Mouse (Mus musculus) bone marrow, adult 2 months (tissue): ENCODE data around the gene Vwa8. TPM values are rescaled to one million over a fixed set of nuclear protein-coding genes. Genes with fewer than 3 reads are reported as not detected.

ENCODE experiments used
- H3K27ac ChIP-seq: fragments of 200-500 bp; 2 replicates; pipeline ENCODE4 v1.5.1; 2012; ENCODE audit warnings: low read depth, mild to moderate bottlenecking, control low read depth, inconsistent platforms, low read length; ENCODE audit not compliant: control insufficient read depth, poor library complexity, insufficient read depth
- H3K4me1 ChIP-seq: fragments of 200-500 bp; 2 replicates; pipeline ENCODE4 v1.6.1; 2011; ENCODE audit warnings: low read length; ENCODE audit not compliant: control insufficient read depth, insufficient read depth
- H3K4me3 ChIP-seq: fragments of 200-500 bp; replicated peaks from 2 replicates; pipeline ENCODE3; 2011; ENCODE audit warnings: mild to moderate bottlenecking, low read depth, low read length, control low read depth; ENCODE audit not compliant: control insufficient read depth
- CTCF ChIP-seq: fragments of 200-500 bp; IDR thresholded peaks from 2 replicates; pipeline ENCODE4 v1.5.1; 2011; ENCODE audit warnings: low read length, control low read depth; ENCODE audit not compliant: control insufficient read depth, insufficient read depth
- POLR2A ChIP-seq: fragments of 200-500 bp; IDR thresholded peaks from 2 replicates; pipeline ENCODE4 v1.6.1; 2011; ENCODE audit warnings: low read depth, mild to moderate bottlenecking, control low read depth, low read length, borderline replicate concordance; ENCODE audit not compliant: control insufficient read depth
- WGBS: fragments of 180-500 bp; shearing (Covaris S2); methylation state at CpG from one replicate; pipeline ENCODE4 v1.1.7; 2018; 5-methylcytosine and 5-hydroxymethylcytosine counted together
- polyA plus RNA-seq: library from polyadenylated mRNA; stranded (reverse); fragments of >200 nt; gene quantifications from 2 replicates; pipeline ENCODE4 v1.2.4, GENCODE M21; 2011; ENCODE audit warnings: low replicate concordance; ENCODE audit not compliant: missing spikeins, insufficient read depth, insufficient read length

The Vwa8 gene
- polyA plus RNA-seq, 1 experiment, result 7.6 TPM

- no peak overlapping the region for H3K27ac ChIP-seq
- no peak overlapping the region for H3K4me3 ChIP-seq
- H3K4me1 ChIP-seq, result no peaks in the 10 kb centered on the region; the same call in none of the 2 replicates
- TF ChIP-seq CTCF, result no peak
- 71% methylated on average over 12 of the region's 12 CpGs for WGBS
Measured at GRCm38 (mm10) chr14:79203496-79204158, 354.8 kb downstream of the Vwa8 start.

GRCm38 (mm10) chr14:79204866-79205265 lies 356.0 kb downstream of the Vwa8 start:
- Histone ChIP-seq H3K4me1 (no peaks in the 10 kb centered on the region; the same call in 1 of the 2 replicates), H3K27ac (no peak overlapping the region), H3K4me3 (no peak overlapping the region)
- 88% methylated on average over 7 of the region's 7 CpGs for WGBS
- TF ChIP-seq CTCF (no peak), POLR2A (no peak)

- H3K27ac ChIP-seq, result no peak overlapping the region
- H3K4me3 ChIP-seq, result no peak overlapping the region
- 84% methylated on average over 11 of the region's 11 CpGs for WGBS
- no peak for TF ChIP-seq CTCF
- no peak for TF ChIP-seq POLR2A
- H3K4me1 ChIP-seq, result no peaks in the 10 kb centered on the region; the same call in 1 of the 2 replicates
Measured at GRCm38 (mm10) chr14:79206210-79206609, 357.4 kb downstream of the Vwa8 start.

DNA sequence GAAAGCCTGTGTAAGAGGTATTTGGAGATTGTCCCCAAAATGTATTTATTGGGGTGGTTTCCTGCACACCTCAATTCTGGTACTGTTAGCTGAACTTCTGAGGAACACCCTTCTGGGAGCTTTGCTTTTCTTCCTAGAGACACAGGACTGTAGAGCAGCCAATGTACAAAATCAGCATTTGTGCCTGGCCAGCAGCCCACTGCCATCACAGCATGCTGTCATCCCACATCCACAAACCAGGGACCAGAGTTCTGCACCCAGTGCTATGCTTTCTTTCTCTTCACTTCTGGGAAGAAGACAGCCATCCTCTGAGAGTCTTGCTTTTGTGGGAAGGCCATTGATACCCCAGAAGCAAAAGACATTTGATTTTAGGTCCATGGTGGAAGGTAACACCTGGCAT lies 359.6 kb downstream of the Vwa8 start:
- H3K4me1 ChIP-seq, result no peaks in the 10 kb centered on the region; the same call in 1 of the 2 replicates
- no peak overlapping the region for H3K27ac ChIP-seq
- no peak overlapping the region for H3K4me3 ChIP-seq
- TF ChIP-seq CTCF (no peak), POLR2A (no peak)

- WGBS, result 84% methylated on average over 3 of the region's 3 CpGs
- no peaks in the 10 kb centered on the region; the same call in 1 of the 2 replicates for H3K4me1 ChIP-seq
- no peak overlapping the region for H3K4me3 ChIP-seq
- H3K27ac ChIP-seq, result no peak overlapping the region
- no peak for TF ChIP-seq CTCF
- TF ChIP-seq POLR2A, result no peak
Measured at GRCm38 (mm10) chr14:79209813-79210212, 361.0 kb downstream of the Vwa8 start.

DNA sequence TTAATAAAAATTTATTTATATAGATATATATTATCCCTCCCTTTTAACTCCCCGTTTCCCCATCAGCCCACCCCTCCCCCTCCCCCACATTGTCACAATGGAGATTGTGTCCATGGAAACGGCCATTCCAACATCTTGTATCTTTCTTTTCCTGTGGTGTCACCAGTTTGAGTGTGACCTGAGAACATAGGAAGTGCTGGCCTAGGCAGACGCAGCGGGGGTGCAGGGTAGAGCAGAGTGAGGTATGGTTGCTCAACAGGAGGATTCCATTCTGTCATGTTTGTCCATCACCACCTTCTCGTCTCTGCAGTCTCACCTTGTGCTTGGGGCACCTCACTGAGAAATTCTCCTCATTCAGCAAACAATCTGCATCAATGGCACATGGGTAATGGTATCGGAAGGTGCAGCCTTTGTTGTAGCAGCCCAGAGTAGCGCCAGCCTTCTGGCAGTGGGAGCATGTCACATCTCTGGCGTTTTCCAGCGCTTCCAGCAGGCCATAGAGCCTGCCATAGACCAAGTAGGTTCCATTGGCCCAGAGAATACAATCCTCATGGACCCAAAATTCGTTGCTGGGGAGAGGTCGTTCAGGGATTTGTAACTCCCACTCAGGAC lies 363.6 kb downstream of the Vwa8 start:
- TF ChIP-seq CTCF (no peak), POLR2A (no peak)
- no peak overlapping the region for H3K27ac ChIP-seq
- WGBS, result 61% methylated on average over 11 of the region's 11 CpGs
- no peaks in the 10 kb centered on the region for H3K4me1 ChIP-seq
- no peak overlapping the region for H3K4me3 ChIP-seq

DNA sequence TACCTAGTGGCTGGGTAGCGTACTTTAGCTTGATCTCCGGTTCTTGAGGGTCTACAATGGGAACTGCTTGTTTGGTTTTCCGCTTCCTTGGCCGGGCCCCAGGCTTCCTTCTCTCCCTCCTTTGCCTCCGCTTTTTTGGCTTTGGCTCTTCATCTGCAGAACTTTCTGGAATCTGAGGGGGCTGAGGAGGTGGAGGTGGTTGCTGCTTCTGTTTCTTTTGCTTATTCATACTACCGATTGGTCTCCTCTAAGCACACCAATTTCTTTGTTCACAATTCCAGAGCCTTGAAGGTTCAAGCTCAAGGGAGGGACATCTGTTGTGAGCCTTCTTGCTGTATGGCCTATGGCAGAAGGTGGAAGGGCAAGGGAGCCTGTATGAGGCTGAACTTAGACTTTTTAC lies 365.3 kb downstream of the Vwa8 start:
- WGBS, result 83% methylated on average over 6 of the region's 6 CpGs
- Histone ChIP-seq H3K4me1 (no peaks in the 10 kb centered on the region), H3K4me3 (no peak overlapping the region), H3K27ac (no peak overlapping the region)
- no peak for TF ChIP-seq CTCF

GRCm38 (mm10) chr14:79214660-79215249 lies 365.9 kb downstream of the Vwa8 start:
- 50% methylated on average over 8 of the region's 8 CpGs for whole genome bisulfite sequencing
- Histone ChIP-seq H3K27ac (no peak overlapping the region), H3K4me1 (no peaks in the 10 kb centered on the region), H3K4me3 (no peak overlapping the region)
- TF ChIP-seq POLR2A, result no peak
- TF ChIP-seq CTCF, result no peak
